Mouse (Mus musculus) left cerebral cortex, adult 11 months (tissue): ENCODE measurements around the gene Fhit.

Experiments used
- DNase-seq: peaks from one replicate; pipeline ENCODE4 v3.0.0; 2022; ENCODE audit warnings: low spot score

Gene Fhit

GRCm38 (mm10) chr14:9672728-9673127, 1489.1 kb downstream of the Fhit start:
- no peak for DNase-seq

GRCm38 (mm10) chr14:9671776-9672175, 1490.1 kb downstream of the Fhit start:
- no peak for DNase-seq

- no peak for DNase-seq
Observed at GRCm38 (mm10) chr14:9669766-9670165, 1492.1 kb downstream of the Fhit start.

- no peak for DNase-seq
Observed at GRCm38 (mm10) chr14:9658445-9658844, 1503.4 kb downstream of the Fhit start.

GRCm38 (mm10) chr14:9651417-9651816, 1510.4 kb downstream of the Fhit start:
- no peak for DNase-seq

GRCm38 (mm10) chr14:9648416-9648815, 1513.4 kb downstream of the Fhit start:
- DNase-seq: no peak

- no peak for DNase-seq
Observed at GRCm38 (mm10) chr14:9646233-9646632, 1515.6 kb downstream of the Fhit start.

- no peak for DNase-seq
Observed at GRCm38 (mm10) chr14:9644216-9645166, 1517.3 kb downstream of the Fhit start.

GRCm38 (mm10) chr14:9643700-9644099, 1518.1 kb downstream of the Fhit start:
- no peak for DNase-seq

GRCm38 (mm10) chr14:9642628-9643027, 1519.2 kb downstream of the Fhit start:
- DNase-seq: no peak

- no peak for DNase-seq
Observed at GRCm38 (mm10) chr14:9642068-9642467, 1519.8 kb downstream of the Fhit start.

- DNase-seq: no peak
Observed at GRCm38 (mm10) chr14:9634247-9634991, 1527.4 kb downstream of the Fhit start.

- DNase-seq: no peak
Observed at GRCm38 (mm10) chr14:9632537-9632936, 1529.3 kb downstream of the Fhit start.

GRCm38 (mm10) chr14:9623219-9624043, 1538.4 kb downstream of the Fhit start:
- DNase-seq: no peak

GRCm38 (mm10) chr14:9620902-9621540, 1540.8 kb downstream of the Fhit start:
- DNase-seq: no peak

- DNase-seq: no peak
Observed at GRCm38 (mm10) chr14:9619840-9620239, 1542.0 kb downstream of the Fhit start.

GRCm38 (mm10) chr14:9613126-9613525, 1548.7 kb downstream of the Fhit start:
- DNase-seq: no peak

- DNase-seq: no peak
Observed at GRCm38 (mm10) chr14:9609120-9609519, 1552.7 kb downstream of the Fhit start.

GRCm38 (mm10) chr14:9606584-9607377, 1555.1 kb downstream of the Fhit start:
- peak; percentile 9 for DNase-seq

- no peak for DNase-seq
Observed at GRCm38 (mm10) chr14:9600271-9600670, 1561.6 kb downstream of the Fhit start.

- no peak for DNase-seq
Observed at GRCm38 (mm10) chr14:9597460-9597977, 1564.3 kb downstream of the Fhit start.
